Mouse (Mus musculus) myocyte (in vitro differentiated cells): ENCODE results near the gene Pam.

Source experiments
- CEBPB ChIP-seq: IDR thresholded peaks from 2 replicates; pipeline ENCODE4 v1.6.1; 2011; ENCODE audit warnings: mild to moderate bottlenecking, moderate library complexity; ENCODE audit not compliant: poor library complexity, insufficient read depth, severe bottlenecking
- E2F4 ChIP-seq: IDR thresholded peaks from one replicate; pipeline ENCODE4 v1.6.1; 2011; ENCODE audit warnings: mild to moderate bottlenecking, control low read depth, moderate library complexity; ENCODE audit not compliant: insufficient read depth
- MAX ChIP-seq: IDR thresholded peaks from one replicate; pipeline ENCODE4 v1.6.1; 2011; ENCODE audit warnings: low read depth, mild to moderate bottlenecking, control low read depth
- MYOD1 ChIP-seq, 3 experiments: IDR thresholded peaks; one replicate each; pipeline ENCODE4 v1.6.1; 2011; ENCODE audit warnings: control low read depth in 2 of 3, low read depth in 2 of 3, mild to moderate bottlenecking in 2 of 3, moderate library complexity in 1 of 3; ENCODE audit not compliant: insufficient read length in 2 of 3, control insufficient read depth in 1 of 3
- POLR2A ChIP-seq: IDR thresholded peaks from one replicate; pipeline ENCODE4 v1.6.1; 2011; ENCODE audit warnings: low read depth, mild to moderate bottlenecking, control low read depth, moderate library complexity; ENCODE audit not compliant: insufficient read length
- POLR2AphosphoS2 ChIP-seq: IDR thresholded peaks from one replicate; pipeline ENCODE4 v1.6.1; 2011; ENCODE audit warnings: low read depth, control low read depth; ENCODE audit not compliant: insufficient read length
- SRF ChIP-seq: IDR thresholded peaks from one replicate; pipeline ENCODE4 v1.6.1; 2011; ENCODE audit warnings: low read depth; ENCODE audit not compliant: control insufficient read depth, insufficient read length
- TCF12 ChIP-seq: IDR thresholded peaks from one replicate; pipeline ENCODE4 v1.6.1; 2011; ENCODE audit warnings: mild to moderate bottlenecking, control low read depth; ENCODE audit not compliant: poor library complexity, insufficient read depth, severe bottlenecking
- TCF3 ChIP-seq: IDR thresholded peaks from one replicate; pipeline ENCODE4 v1.6.1; 2011; ENCODE audit warnings: low read depth, control low read depth; ENCODE audit not compliant: insufficient read length
- USF1 ChIP-seq: IDR thresholded peaks from one replicate; pipeline ENCODE4 v1.6.1; 2011; ENCODE audit warnings: low read depth, mild to moderate bottlenecking, control low read depth, moderate library complexity

DNA sequence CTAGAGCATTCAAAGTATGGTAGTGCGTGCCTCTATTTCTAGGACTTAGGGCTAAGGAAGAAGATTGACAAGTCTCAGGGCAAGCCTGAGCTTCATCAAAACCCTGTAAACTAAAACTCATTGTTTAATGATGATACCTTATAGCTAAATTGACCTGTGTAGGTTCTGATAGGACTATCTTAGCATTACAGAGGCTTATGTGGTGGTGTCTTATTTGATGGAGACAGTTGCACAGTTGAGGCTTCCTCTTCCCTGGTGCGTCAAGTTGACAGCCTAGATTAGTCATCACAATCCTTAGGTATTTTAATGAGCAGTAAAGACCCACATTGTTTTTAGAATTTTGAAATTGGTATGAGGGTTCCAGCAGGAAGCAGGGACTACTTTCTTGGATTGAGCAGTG is 321.5 kb downstream of the Pam start:
- TF ChIP-seq POLR2A (no peak), MAX (no peak), SRF (no peak), USF1 (no peak), POLR2AphosphoS2 (no peak), TCF12 (no peak), MYOD1 (IDR thresholded peaks at IDR 0.05; ENCODE audit: control insufficient read depth in 1 of 3, insufficient read length in 2 of 3, low read depth in 2 of 3) (no peak), E2F4 (no peak), TCF3 (no peak), CEBPB (no peak)
